In the genomic region with DNA sequence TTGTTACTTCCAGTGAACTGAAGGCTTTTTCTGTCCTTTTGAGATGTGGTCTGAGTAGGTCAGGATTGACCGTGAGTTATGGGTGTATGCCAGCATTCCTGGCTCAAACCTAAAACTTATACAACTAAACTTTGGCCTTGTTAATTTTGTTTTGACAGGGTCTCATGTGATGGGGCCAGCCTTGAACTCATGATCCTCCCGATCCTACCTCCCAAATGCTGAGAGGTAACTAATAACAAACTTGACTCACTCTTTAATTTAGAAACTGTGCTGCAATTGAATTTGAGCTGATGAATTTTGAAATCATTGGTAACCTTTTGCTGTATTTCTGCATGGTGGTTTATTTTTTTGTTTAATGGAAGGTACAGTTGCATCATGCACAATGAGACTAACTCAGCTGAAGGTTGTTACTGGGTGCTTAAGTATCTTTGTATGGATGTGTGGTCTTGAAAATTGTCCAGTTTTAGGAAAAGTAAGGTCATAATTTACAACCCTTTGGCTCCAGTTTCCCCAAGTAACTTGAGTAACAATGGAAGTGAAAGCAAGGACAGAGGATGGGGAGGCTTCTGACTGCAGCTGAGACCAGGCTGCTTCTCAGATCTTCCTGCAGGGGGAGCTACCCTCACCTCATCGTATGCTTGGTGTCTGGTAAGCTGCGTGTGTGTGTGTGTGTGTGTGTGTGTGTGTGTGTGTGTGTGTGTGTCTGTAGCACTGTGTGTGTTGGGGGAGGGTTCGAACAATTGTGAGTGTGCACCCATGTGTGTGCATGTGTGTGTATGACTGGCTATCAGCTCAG, we compare ENCODE assay signal across 8 mouse cellular contexts.
DNase-seq lines count a peak whose midpoint lies in the region; ATAC-seq lines count a peak whose summit lies in the region.

No protein-coding gene starts in this region.

- H3K36me3 ChIP-seq in liver, embryonic 13.5 days, result no peaks in the 10 kb centered on the region

- WGBS in liver, embryonic 13.5 days (ENCODE audit: insufficient replicate concordance), result 59% methylated on average over 5 of the region's 5 CpGs

- no peaks in the 10 kb centered on the region for H3K9me3 ChIP-seq in liver, embryonic 13.5 days (replicated peaks)

- no peaks in the 10 kb centered on the region for H3K27me3 ChIP-seq in liver, embryonic 13.5 days

- H3K9ac ChIP-seq in liver, embryonic 13.5 days, result no peak overlapping the region

- peak; percentile 34 for DNase-seq in embryo, embryonic 10 days (ENCODE audit: low spot score)
- DNase-seq in embryo, embryonic 9.5 days (ENCODE audit: extremely low spot score), result no peak
- DNase-seq in B cell, adult 2 months, result peak; percentile 72 to 75
- no peak for DNase-seq in liver, embryonic 13.5 days
- peak; percentile 27 to 52 for DNase-seq in spleen, postnatal 36 days (ENCODE audit: low spot score in 2 of 2)
- no peak for DNase-seq in c-Kit-positive CD71-positive TER-119-positive erythroid progenitor cells, embryonic 14.5 days (ENCODE audit: low spot score)
- no peak for DNase-seq in cerebellum, postnatal 36 days

- ATAC-seq in liver, embryonic 13.5 days (ENCODE audit: low read depth), result peak; percentile 50; the same call in 1 of the 2 replicates

- 0 out of 2 replicates have a peak overlapping the region, but pooled peaks have one; percentile 41 for H3K27ac ChIP-seq in brown adipose tissue, adult 24 weeks (replicated peaks; ENCODE audit: low read depth, low read length)
- H3K27ac ChIP-seq in liver, embryonic 13.5 days, result no peak overlapping the region

- peaks cover 13% of the 10 kb centered on the region for H3K4me1 ChIP-seq in brown adipose tissue, adult 24 weeks (ENCODE audit: control insufficient read depth, insufficient read depth, insufficient read length, low read length)
- H3K4me1 ChIP-seq in liver, embryonic 13.5 days (replicated peaks), result peaks cover 55% of the 10 kb centered on the region

- no peak overlapping the region for H3K4me3 ChIP-seq in brown adipose tissue, adult 24 weeks (ENCODE audit: insufficient read depth, low read depth, low read length)
- no peak overlapping the region for H3K4me3 ChIP-seq in liver, embryonic 13.5 days (replicated peaks)

- H3K4me2 ChIP-seq in liver, embryonic 13.5 days, result no peak overlapping the region

Comparison
In these comparisons a context has a peak if more than half of its experiments do, and no peak if none do; other contexts are left out.
1. DNase-seq: peak in embryo, embryonic 10 days (single experiment), B cell, adult 2 months (2 of 2) and spleen, postnatal 36 days (2 of 2); none in embryo, embryonic 9.5 days (single experiment), liver, embryonic 13.5 days (single experiment), c-Kit-positive CD71-positive TER-119-positive erythroid progenitor cells, embryonic 14.5 days (single experiment) and cerebellum, postnatal 36 days (0 of 2).